Mouse (Mus musculus) liver, embryonic 14.5 days (tissue): ENCODE results near the gene Magi1.

ENCODE experiments used
- CTCF ChIP-seq: IDR thresholded peaks from 2 replicates; pipeline ENCODE4 v1.5.1; 2016; ENCODE audit warnings: antibody characterized with exemption, low read depth, control low read depth
- EP300 ChIP-seq: IDR thresholded peaks from 2 replicates; pipeline ENCODE4 v1.6.1; 2016; ENCODE audit warnings: antibody characterized with exemption, low read depth

DNA sequence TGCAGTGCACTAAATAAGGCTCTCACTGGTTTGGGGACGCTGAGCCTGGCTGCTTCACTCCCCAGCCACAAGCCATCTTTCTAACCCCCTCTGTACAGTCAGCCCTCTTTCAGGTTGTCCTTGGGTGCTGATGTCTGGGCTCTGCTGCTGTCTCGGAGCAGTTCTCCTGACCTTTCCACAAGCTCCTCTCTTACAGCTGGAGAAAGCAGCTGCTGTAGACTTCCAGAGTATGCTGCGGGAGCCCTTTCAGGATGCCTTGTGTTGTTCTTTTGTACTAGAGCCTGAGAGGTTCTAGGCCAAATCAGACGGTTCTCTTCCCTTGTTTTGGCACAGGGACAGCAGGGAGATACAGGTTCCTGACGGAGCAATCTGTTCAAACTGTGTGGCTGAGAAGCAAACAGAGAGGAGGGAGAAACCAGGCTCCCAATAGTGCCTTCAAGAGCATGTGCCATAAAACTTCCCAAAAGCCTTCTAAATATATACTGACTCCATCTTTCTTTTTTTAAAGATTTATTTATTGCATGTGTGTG, 478.2 kb downstream of the Magi1 start:
- TF ChIP-seq EP300 (no peak), CTCF (no peak)
